Mouse (Mus musculus) thymus, adult 2 months (tissue): ENCODE data around the gene Ankrd50.

Experiments used
- CTCF ChIP-seq: fragments of 200-500 bp; IDR thresholded peaks from 2 replicates; pipeline ENCODE4 v1.5.1; 2012; ENCODE audit warnings: mild to moderate bottlenecking, control low read depth, low read length, moderate library complexity, borderline replicate concordance; ENCODE audit not compliant: control insufficient read depth, poor library complexity, insufficient read depth; ENCODE audit errors: extremely low read depth
- POLR2A ChIP-seq: fragments of 200-500 bp; IDR thresholded peaks from 2 replicates; pipeline ENCODE4 v1.6.1; 2012; ENCODE audit warnings: mild to moderate bottlenecking, low read length, control low read depth, moderate library complexity; ENCODE audit not compliant: control insufficient read depth, poor library complexity, insufficient read depth; ENCODE audit errors: extremely low read depth

DNA sequence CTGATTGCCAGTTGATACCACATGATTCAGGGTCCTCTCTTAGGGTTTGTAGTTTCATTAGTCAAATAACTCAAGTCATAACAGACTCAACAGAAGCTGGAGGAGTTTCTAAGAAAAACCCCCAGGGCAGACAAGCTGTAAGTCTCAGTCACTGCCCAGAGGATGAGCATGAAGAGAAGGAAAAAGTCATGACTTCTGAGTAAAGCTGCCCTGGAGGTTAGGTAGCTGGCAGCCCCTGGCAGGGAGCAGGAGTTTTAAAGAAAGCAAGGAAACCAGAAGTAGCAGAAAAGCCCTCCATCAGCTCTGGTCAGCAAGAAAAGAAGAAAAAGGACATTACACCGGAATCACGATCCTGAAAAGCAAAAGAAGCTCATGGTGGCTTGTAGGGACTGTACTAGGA, 50.2 kb downstream of the Ankrd50 start:
- TF ChIP-seq POLR2A (no peak), CTCF (no peak)
